ENCODE assay signal across 11 mouse cellular contexts in genomic region chr17:43327810-43328209, GRCm38 (mm10). TPM values are rescaled to one million over a fixed set of nuclear protein-coding genes. Genes with fewer than 3 reads are reported as not detected.
DNase-seq lines count a peak whose midpoint lies in the region; ATAC-seq lines count a peak whose summit lies in the region.
"Had no signal": no experiment of that assay in that cellular context is flagged by ENCODE, and none has a peak within 500 bp of the region (broad histone marks: within the 10 kb centered on the region; RNA-seq: fewer than 3 reads in every experiment).

No protein-coding gene starts in this region.

- no peak overlapping the region for H3K27ac ChIP-seq in forebrain, embryonic 11.5 days (ENCODE audit: low read depth, low read length)
- H3K27ac ChIP-seq in forebrain, embryonic 14.5 days (ENCODE audit: low read depth, low read length) = no peak overlapping the region
- H3K27ac ChIP-seq in lung, embryonic 16.5 days (ENCODE audit: low read length) = peak overlapping the region; percentile 62
- peak overlapping the region; percentile 86 for H3K27ac ChIP-seq in liver, embryonic 11.5 days (ENCODE audit: low read depth, low read length)

- ATAC-seq in forebrain, embryonic 11.5 days (replicated peaks; ENCODE audit: low FRiP score) = 0 out of 2 replicates have a peak, but pooled peaks have one; percentile 13
- no peak for ATAC-seq in forebrain, embryonic 14.5 days
- ATAC-seq in lung, embryonic 16.5 days (ENCODE audit: low read depth) = no peak
- peak; percentile 87 for ATAC-seq in liver, embryonic 11.5 days (replicated peaks; ENCODE audit: low FRiP score)
- ATAC-seq in frontal cortex, adult (ENCODE audit: low TSS enrichment) = no peak

- no peaks in the 10 kb centered on the region; the same call in 1 of the 2 replicates for H3K4me1 ChIP-seq in forebrain, embryonic 11.5 days (replicated peaks; ENCODE audit: control insufficient read depth, insufficient read depth, low read length)
- H3K4me1 ChIP-seq in forebrain, embryonic 14.5 days (ENCODE audit: control insufficient read depth, insufficient read depth, low read length) = peaks cover 6% of the 10 kb centered on the region
- peaks cover 20% of the 10 kb centered on the region for H3K4me1 ChIP-seq in lung, embryonic 16.5 days (replicated peaks; ENCODE audit: control insufficient read depth, insufficient read depth, low read length)
- peaks cover 37% of the 10 kb centered on the region for H3K4me1 ChIP-seq in liver, embryonic 11.5 days (replicated peaks; ENCODE audit: control insufficient read depth, insufficient read depth, low read length)

- H3K4me2 ChIP-seq in forebrain, embryonic 11.5 days (ENCODE audit: low read depth, low read length, severe bottlenecking) = no peak overlapping the region
- H3K4me2 ChIP-seq in forebrain, embryonic 14.5 days (ENCODE audit: low read length) = no peak overlapping the region
- no peak overlapping the region for H3K4me2 ChIP-seq in lung, embryonic 16.5 days (ENCODE audit: low read depth, low read length)
- H3K4me2 ChIP-seq in liver, embryonic 11.5 days = peak overlapping the region; percentile 69; the same call in 1 of the 2 replicates

- WGBS in forebrain, embryonic 11.5 days = 92% methylated on average over 4 of the region's 6 CpGs
- WGBS in forebrain, embryonic 14.5 days = 82% methylated on average over 6 of the region's 6 CpGs
- 84% methylated on average over 5 of the region's 6 CpGs for WGBS in lung, embryonic 16.5 days
- WGBS in liver, embryonic 11.5 days = 38% methylated on average over 6 of the region's 6 CpGs

- no peak overlapping the region for H3K9ac ChIP-seq in forebrain, embryonic 11.5 days (ENCODE audit: low read length)
- H3K9ac ChIP-seq in forebrain, embryonic 14.5 days (ENCODE audit: low read length) = no peak overlapping the region
- H3K9ac ChIP-seq in lung, embryonic 16.5 days (ENCODE audit: low read length) = no peak overlapping the region
- no peak overlapping the region for H3K9ac ChIP-seq in liver, embryonic 11.5 days (ENCODE audit: low read depth, low read length)

- no peak overlapping the region for H3K4me3 ChIP-seq in forebrain, embryonic 11.5 days (ENCODE audit: low read depth, low read length)
- no peak overlapping the region for H3K4me3 ChIP-seq in forebrain, embryonic 14.5 days (ENCODE audit: low read depth, low read length)
- no peak overlapping the region for H3K4me3 ChIP-seq in lung, embryonic 16.5 days (ENCODE audit: low read length)
- no peak overlapping the region for H3K4me3 ChIP-seq in liver, embryonic 11.5 days (ENCODE audit: low read depth, low read length)

- no peaks in the 10 kb centered on the region for H3K27me3 ChIP-seq in forebrain, embryonic 11.5 days (ENCODE audit: control insufficient read depth, insufficient read depth, low read length)
- no peaks in the 10 kb centered on the region for H3K27me3 ChIP-seq in forebrain, embryonic 14.5 days (replicated peaks; ENCODE audit: control insufficient read depth, insufficient read depth, low read length)
- no peaks in the 10 kb centered on the region for H3K27me3 ChIP-seq in lung, embryonic 16.5 days (ENCODE audit: control insufficient read depth, insufficient read depth, low read depth, low read length)
- H3K27me3 ChIP-seq in liver, embryonic 11.5 days (replicated peaks; ENCODE audit: control insufficient read depth, insufficient read depth, low read length) = no peaks in the 10 kb centered on the region
- H3K27me3 ChIP-seq in splenic B cell, adult 2 months (ENCODE audit: control insufficient read depth, insufficient read depth, low read length, poor library complexity, severe bottlenecking) = no peaks in the 10 kb centered on the region

- peak; percentile 56 for DNase-seq in forebrain, embryonic 11.5 days (ENCODE audit: low spot score)
- DNase-seq in forebrain, embryonic 14.5 days (ENCODE audit: low spot score) = no peak
- DNase-seq in lung, postnatal 25 days (ENCODE audit: low spot score) = no peak
- peak; percentile 55 for DNase-seq in liver, embryonic 11.5 days (ENCODE audit: low spot score)
- peak; percentile 10 for DNase-seq in splenic B cell, adult 2 months (ENCODE audit: low read depth, low spot score)
- DNase-seq in kidney, postnatal 25 days = no peak
- DNase-seq: adrenal gland, adult 2 months; cerebellum, adult 18-20 months had no signal

- no peaks in the 10 kb centered on the region for H3K36me3 ChIP-seq in forebrain, embryonic 11.5 days (ENCODE audit: control insufficient read depth, insufficient read depth, low read length)
- H3K36me3 ChIP-seq in forebrain, embryonic 14.5 days (ENCODE audit: control insufficient read depth, insufficient read depth, low read length) = no peaks in the 10 kb centered on the region
- H3K36me3 ChIP-seq in lung, embryonic 16.5 days (ENCODE audit: control insufficient read depth, insufficient read depth, low read length) = no peaks in the 10 kb centered on the region
- no peaks in the 10 kb centered on the region for H3K36me3 ChIP-seq in liver, embryonic 11.5 days (ENCODE audit: control insufficient read depth, insufficient read depth, low read length)
- no peaks in the 10 kb centered on the region for H3K36me3 ChIP-seq in splenic B cell, adult 2 months (ENCODE audit: control insufficient read depth, insufficient read depth, low read length, poor library complexity, severe bottlenecking)

- no peaks in the 10 kb centered on the region; the same call in 1 of the 2 replicates for H3K9me3 ChIP-seq in forebrain, embryonic 11.5 days (ENCODE audit: control insufficient read depth, low read length)
- no peaks in the 10 kb centered on the region for H3K9me3 ChIP-seq in forebrain, embryonic 14.5 days (replicated peaks; ENCODE audit: control insufficient read depth, low read length)
- peaks cover 3% of the 10 kb centered on the region for H3K9me3 ChIP-seq in lung, embryonic 16.5 days (ENCODE audit: control insufficient read depth, low read length)
- no peaks in the 10 kb centered on the region for H3K9me3 ChIP-seq in liver, embryonic 11.5 days (ENCODE audit: control insufficient read depth, low read length)

RNA-seq across cellular contexts. Expression of gene Adgrf5, which starts 32.4 kb away (rescaled TPM):
- polyA plus RNA-seq in forebrain, embryonic 11.5 days (2014; fragmentation: Nextera tagmentation; extraction: Ambion mirVana) = 7.1 and 7.6 TPM in 2 replicates
- 3.7 and 4.9 TPM in 2 replicates for polyA plus RNA-seq in forebrain, embryonic 14.5 days (2014; fragmentation: Nextera tagmentation; extraction: Ambion mirVana)
- polyA plus RNA-seq in lung, embryonic 16.5 days (2015; fragmentation: Nextera tagmentation; extraction: Ambion mirVana) = 34.5 and 34.9 TPM in 2 replicates
- polyA plus RNA-seq in liver, embryonic 11.5 days (2014; fragmentation: Nextera tagmentation; extraction: Ambion mirVana) = 9.3 and 9.4 TPM in 2 replicates
- polyA plus RNA-seq: erythroblast, embryonic 14.5 days had no signal

RNA-seq across cellular contexts. Expression of gene Adgrf1, which starts 57.7 kb away (rescaled TPM):
- not detected in 2 replicates for polyA plus RNA-seq in forebrain, embryonic 11.5 days (2014; fragmentation: Nextera tagmentation; extraction: Ambion mirVana)
- not detected in 2 replicates for polyA plus RNA-seq in forebrain, embryonic 14.5 days (2014; fragmentation: Nextera tagmentation; extraction: Ambion mirVana)
- not detected in 2 replicates for polyA plus RNA-seq in lung, embryonic 16.5 days (2015; fragmentation: Nextera tagmentation; extraction: Ambion mirVana)
- 0.04 and 0.08 TPM in 2 replicates for polyA plus RNA-seq in liver, embryonic 11.5 days (2014; fragmentation: Nextera tagmentation; extraction: Ambion mirVana)
- polyA plus RNA-seq: adrenal gland, adult 2 months; erythroblast, embryonic 14.5 days had no signal

Comparison
In these comparisons a context has a peak if more than half of its experiments do, and no peak if none do; other contexts are left out.
1. ATAC-seq: peak in forebrain, embryonic 11.5 days (single experiment) and liver, embryonic 11.5 days (single experiment); none in forebrain, embryonic 14.5 days (single experiment), lung, embryonic 16.5 days (single experiment) and frontal cortex, adult (single experiment).
2. DNase-seq: peak in forebrain, embryonic 11.5 days (single experiment), liver, embryonic 11.5 days (single experiment) and splenic B cell, adult 2 months (single experiment); none in forebrain, embryonic 14.5 days (single experiment), lung, postnatal 25 days (single experiment) and kidney, postnatal 25 days (0 of 2).
3. H3K27ac ChIP-seq: peak in lung, embryonic 16.5 days (single experiment) and liver, embryonic 11.5 days (single experiment); none in forebrain, embryonic 11.5 days (single experiment) and forebrain, embryonic 14.5 days (single experiment).